Mouse (Mus musculus): ENCODE results near the gene Ldlr. TPM values are rescaled to one million over a fixed set of nuclear protein-coding genes. Genes with fewer than 3 reads are reported as not detected.
"Not testable (repeated sequence)": the region's sequence is repeated elsewhere in the genome, so short reads cannot be mapped to it uniquely, and the experiment has no call there.

Ldlr gene
- polyA plus RNA-seq, 1 experiment from 2014 or later = 23.8 TPM

DNA sequence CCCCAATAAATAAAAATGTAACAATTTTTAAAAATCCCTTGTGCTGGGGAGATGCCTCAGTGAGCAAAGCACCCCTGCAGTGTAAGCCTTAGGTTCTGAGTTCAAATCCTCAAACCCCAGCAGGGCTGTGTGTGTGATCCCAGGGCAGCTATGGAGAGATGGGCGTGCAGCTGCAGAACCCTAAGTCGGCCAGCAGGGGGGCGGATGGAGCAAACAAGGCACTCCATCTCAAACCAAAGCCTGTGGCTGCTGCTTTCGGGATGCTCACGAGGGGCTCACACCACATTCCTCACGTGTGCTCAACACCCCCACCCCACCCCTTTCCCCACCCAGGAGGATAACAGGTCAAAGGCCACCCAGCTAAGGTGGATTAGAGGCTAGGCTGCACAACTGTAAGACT lies 63.6 kb downstream of the Ldlr start:
- H3K9ac ChIP-seq (replicated peaks; ENCODE audit: low read depth, low read length) = no peak overlapping the region
- H3K4me2 ChIP-seq (replicated peaks; ENCODE audit: low read depth, low read length) = no peak overlapping the region
- no peaks in the 10 kb centered on the region for H3K27me3 ChIP-seq (ENCODE audit: control insufficient read depth, insufficient read depth, low read length)
- H3K4me3 ChIP-seq (ENCODE audit: low read depth, low read length) = no peak overlapping the region
- peaks cover 44% of the 10 kb centered on the region for H3K36me3 ChIP-seq (ENCODE audit: control insufficient read depth, insufficient read depth, low read length)
- H3K9me3 ChIP-seq (ENCODE audit: control insufficient read depth, low read depth, low read length) = no peaks in the 10 kb centered on the region
- 16% methylated on average over 6 of the region's 6 CpGs for WGBS
- peaks cover 4% of the 10 kb centered on the region; the same call in 1 of the 2 replicates for H3K4me1 ChIP-seq (ENCODE audit: control insufficient read depth, insufficient read depth, low read length)
- peak; percentile 64; the same call in 1 of the 2 replicates for ATAC-seq (ENCODE audit: insufficient number of reproducible peaks, insufficient read depth, low FRiP score, low read depth)
- no peak overlapping the region for H3K27ac ChIP-seq (ENCODE audit: low read length)

GRCm38 (mm10) chr9:21787654-21788053 lies 64.4 kb downstream of the Ldlr start:
- H3K4me2 ChIP-seq (replicated peaks; ENCODE audit: low read depth, low read length) = no peak overlapping the region
- no peak overlapping the region for H3K27ac ChIP-seq (ENCODE audit: low read length)
- H3K4me3 ChIP-seq (ENCODE audit: low read depth, low read length) = no peak overlapping the region
- H3K36me3 ChIP-seq (ENCODE audit: control insufficient read depth, insufficient read depth, low read length) = peaks cover 44% of the 10 kb centered on the region
- WGBS = 74% methylated on average over 5 of the region's 5 CpGs
- H3K9me3 ChIP-seq (ENCODE audit: control insufficient read depth, low read depth, low read length) = no peaks in the 10 kb centered on the region
- H3K9ac ChIP-seq (replicated peaks; ENCODE audit: low read depth, low read length) = no peak overlapping the region
- no peaks in the 10 kb centered on the region for H3K27me3 ChIP-seq (ENCODE audit: control insufficient read depth, insufficient read depth, low read length)
- peaks cover 11% of the 10 kb centered on the region for H3K4me1 ChIP-seq (ENCODE audit: control insufficient read depth, insufficient read depth, low read length)
- no peak for ATAC-seq (ENCODE audit: insufficient number of reproducible peaks, insufficient read depth, low FRiP score, low read depth)

GRCm38 (mm10) chr9:21788234-21788633 lies 65.0 kb downstream of the Ldlr start:
- H3K36me3 ChIP-seq (ENCODE audit: control insufficient read depth, insufficient read depth, low read length) = peaks cover 48% of the 10 kb centered on the region
- H3K27ac ChIP-seq (ENCODE audit: low read length) = no peak overlapping the region
- no peaks in the 10 kb centered on the region for H3K9me3 ChIP-seq (ENCODE audit: control insufficient read depth, low read depth, low read length)
- no peaks in the 10 kb centered on the region for H3K27me3 ChIP-seq (ENCODE audit: control insufficient read depth, insufficient read depth, low read length)
- H3K4me2 ChIP-seq (replicated peaks; ENCODE audit: low read depth, low read length) = no peak overlapping the region
- no peak overlapping the region for H3K4me3 ChIP-seq (ENCODE audit: low read depth, low read length)
- no peak for ATAC-seq (ENCODE audit: insufficient number of reproducible peaks, insufficient read depth, low FRiP score, low read depth)
- peaks cover 17% of the 10 kb centered on the region for H3K4me1 ChIP-seq (ENCODE audit: control insufficient read depth, insufficient read depth, low read length)
- no peak overlapping the region for H3K9ac ChIP-seq (replicated peaks; ENCODE audit: low read depth, low read length)
- 76% methylated on average over 9 of the region's 9 CpGs for WGBS

DNA sequence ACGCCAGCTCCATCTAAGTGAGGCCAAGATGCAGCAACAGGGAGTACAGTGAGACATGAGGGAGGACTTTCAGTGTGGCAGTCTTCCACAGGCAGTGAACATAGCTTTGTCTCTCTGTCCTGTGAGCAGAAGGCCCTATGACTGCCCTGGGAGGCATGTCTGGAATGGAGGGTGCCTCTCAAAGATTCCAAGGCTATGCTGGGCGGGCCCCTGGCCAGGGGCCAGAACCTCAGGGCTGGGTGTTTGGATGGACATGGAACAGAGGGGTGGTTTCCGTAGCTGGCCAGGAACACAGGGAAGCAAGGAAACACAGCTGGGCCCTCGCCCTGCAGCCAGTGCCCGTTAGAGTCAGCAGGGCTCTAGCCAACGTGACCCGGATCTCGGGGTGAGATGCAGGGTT lies 68.6 kb downstream of the Ldlr start:
- no peak overlapping the region for H3K4me3 ChIP-seq (ENCODE audit: low read depth, low read length)

GRCm38 (mm10) chr9:21792644-21793043 lies 69.4 kb downstream of the Ldlr start:
- H3K36me3 ChIP-seq (ENCODE audit: control insufficient read depth, insufficient read depth, low read length) = peaks cover 54% of the 10 kb centered on the region
- peaks cover 38% of the 10 kb centered on the region for H3K4me1 ChIP-seq (ENCODE audit: control insufficient read depth, insufficient read depth, low read length)
- H3K4me2 ChIP-seq (replicated peaks; ENCODE audit: low read depth, low read length) = peak overlapping the region; percentile 28; the same call in 1 of the 2 replicates
- H3K4me3 ChIP-seq (ENCODE audit: low read depth, low read length) = no peak overlapping the region
- 46% methylated on average over 8 of the region's 8 CpGs for WGBS
- H3K27ac ChIP-seq (ENCODE audit: low read length) = no peak overlapping the region
- ATAC-seq (ENCODE audit: insufficient number of reproducible peaks, insufficient read depth, low FRiP score, low read depth) = 0 out of 2 replicates have a peak, but pooled peaks have one; percentile 10
- H3K27me3 ChIP-seq (ENCODE audit: control insufficient read depth, insufficient read depth, low read length) = no peaks in the 10 kb centered on the region
- H3K9ac ChIP-seq (replicated peaks; ENCODE audit: low read depth, low read length) = no peak overlapping the region
- no peaks in the 10 kb centered on the region for H3K9me3 ChIP-seq (ENCODE audit: control insufficient read depth, low read depth, low read length)

More for the DNA sequence above, 68.6 kb downstream of the Ldlr start:
- no peak for ATAC-seq (ENCODE audit: insufficient number of reproducible peaks, insufficient read depth, low FRiP score, low read depth)
- Histone ChIP-seq H3K27ac (ENCODE audit: low read length) (no peak overlapping the region), H3K9me3 (ENCODE audit: control insufficient read depth, low read depth, low read length) (no peaks in the 10 kb centered on the region), H3K27me3 (ENCODE audit: control insufficient read depth, insufficient read depth, low read length) (no peaks in the 10 kb centered on the region), H3K4me1 (ENCODE audit: control insufficient read depth, insufficient read depth, low read length) (peaks cover 34% of the 10 kb centered on the region), H3K4me2 (replicated peaks; ENCODE audit: low read depth, low read length) (0 out of 2 replicates have a peak overlapping the region, but pooled peaks have one; percentile 3), H3K9ac (replicated peaks; ENCODE audit: low read depth, low read length) (no peak overlapping the region), H3K36me3 (ENCODE audit: control insufficient read depth, insufficient read depth, low read length) (peaks cover 58% of the 10 kb centered on the region)
- WGBS = 68% methylated on average over 8 of the region's 8 CpGs

DNA sequence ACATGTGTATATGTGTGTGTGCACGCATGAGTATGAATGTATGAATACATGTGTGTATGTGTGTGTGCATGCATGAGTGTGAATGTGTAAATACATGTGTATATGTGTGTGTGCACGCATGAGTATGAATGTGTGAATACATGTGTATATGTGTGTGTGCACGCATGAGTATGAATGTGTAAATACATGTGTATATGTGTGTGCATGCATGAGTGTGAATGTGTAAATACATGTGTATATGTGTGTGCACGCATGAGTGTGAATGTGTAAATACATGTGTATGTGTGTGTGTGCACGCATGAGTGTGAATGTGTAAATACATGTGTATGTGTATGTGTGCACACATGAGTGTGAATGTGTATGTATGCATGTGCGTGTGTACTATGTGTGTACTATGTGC lies 70.2 kb downstream of the Ldlr start:
- H3K4me2 ChIP-seq (replicated peaks; ENCODE audit: low read depth, low read length); H3K27ac ChIP-seq (ENCODE audit: low read length); ATAC-seq (ENCODE audit: insufficient number of reproducible peaks, insufficient read depth, low FRiP score, low read depth); H3K9me3 ChIP-seq (ENCODE audit: control insufficient read depth, low read depth, low read length); H3K27me3 ChIP-seq (ENCODE audit: control insufficient read depth, insufficient read depth, low read length); H3K9ac ChIP-seq (replicated peaks; ENCODE audit: low read depth, low read length); H3K4me3 ChIP-seq (ENCODE audit: low read depth, low read length): not testable (repeated sequence)
- Histone ChIP-seq H3K36me3 (ENCODE audit: control insufficient read depth, insufficient read depth, low read length) (peaks cover 49% of the 10 kb centered on the region), H3K4me1 (ENCODE audit: control insufficient read depth, insufficient read depth, low read length) (peaks cover 38% of the 10 kb centered on the region)
- WGBS = 96% methylated on average over 6 of the region's 6 CpGs

GRCm38 (mm10) chr9:21794344-21794834 lies 71.1 kb downstream of the Ldlr start:
- WGBS = 94% methylated on average over 18 of the region's 18 CpGs

GRCm38 (mm10) chr9:21794925-21795324 lies 71.6 kb downstream of the Ldlr start:
- no peak for ATAC-seq (ENCODE audit: insufficient number of reproducible peaks, insufficient read depth, low FRiP score, low read depth)
- H3K4me2 ChIP-seq (replicated peaks; ENCODE audit: low read depth, low read length) = no peak overlapping the region
- no peak overlapping the region for H3K27ac ChIP-seq (ENCODE audit: low read length)
- H3K4me1 ChIP-seq (ENCODE audit: control insufficient read depth, insufficient read depth, low read length) = peaks cover 42% of the 10 kb centered on the region
- H3K27me3 ChIP-seq (ENCODE audit: control insufficient read depth, insufficient read depth, low read length) = no peaks in the 10 kb centered on the region
- 89% methylated on average over 25 of the region's 25 CpGs for WGBS
- no peak overlapping the region for H3K9ac ChIP-seq (replicated peaks; ENCODE audit: low read depth, low read length)
- no peaks in the 10 kb centered on the region for H3K9me3 ChIP-seq (ENCODE audit: control insufficient read depth, low read depth, low read length)
- H3K36me3 ChIP-seq (ENCODE audit: control insufficient read depth, insufficient read depth, low read length) = peaks cover 39% of the 10 kb centered on the region
- H3K4me3 ChIP-seq (ENCODE audit: low read depth, low read length) = no peak overlapping the region

More at GRCm38 (mm10) chr9:21794344-21794834, 71.1 kb downstream of the Ldlr start:
- Histone ChIP-seq H3K4me1 (ENCODE audit: control insufficient read depth, insufficient read depth, low read length) (peaks cover 42% of the 10 kb centered on the region), H3K9me3 (ENCODE audit: control insufficient read depth, low read depth, low read length) (no peaks in the 10 kb centered on the region), H3K9ac (replicated peaks; ENCODE audit: low read depth, low read length) (no peak overlapping the region), H3K27ac (ENCODE audit: low read length) (no peak overlapping the region), H3K27me3 (ENCODE audit: control insufficient read depth, insufficient read depth, low read length) (no peaks in the 10 kb centered on the region), H3K4me2 (replicated peaks; ENCODE audit: low read depth, low read length) (no peak overlapping the region), H3K36me3 (ENCODE audit: control insufficient read depth, insufficient read depth, low read length) (peaks cover 41% of the 10 kb centered on the region), H3K4me3 (ENCODE audit: low read depth, low read length) (no peak overlapping the region)
- no peak for ATAC-seq (ENCODE audit: insufficient number of reproducible peaks, insufficient read depth, low FRiP score, low read depth)

- Histone ChIP-seq H3K9me3 (ENCODE audit: control insufficient read depth, low read depth, low read length) (no peaks in the 10 kb centered on the region), H3K4me1 (ENCODE audit: control insufficient read depth, insufficient read depth, low read length) (peaks cover 42% of the 10 kb centered on the region), H3K27ac (ENCODE audit: low read length) (0 out of 2 replicates have a peak overlapping the region, but pooled peaks have one; percentile 91), H3K27me3 (ENCODE audit: control insufficient read depth, insufficient read depth, low read length) (no peaks in the 10 kb centered on the region), H3K36me3 (ENCODE audit: control insufficient read depth, insufficient read depth, low read length) (peaks cover 34% of the 10 kb centered on the region), H3K4me2 (replicated peaks; ENCODE audit: low read depth, low read length) (peak overlapping the region; percentile 57), H3K9ac (replicated peaks; ENCODE audit: low read depth, low read length) (peak overlapping the region; percentile 26; the same call in 1 of the 2 replicates), H3K4me3 (ENCODE audit: low read depth, low read length) (peak overlapping the region; percentile 58; the same call in 1 of the 2 replicates)
- 74% methylated on average over 5 of the region's 5 CpGs for WGBS
- no peak for ATAC-seq (ENCODE audit: insufficient number of reproducible peaks, insufficient read depth, low FRiP score, low read depth)
Measured at GRCm38 (mm10) chr9:21795579-21795978, 72.3 kb downstream of the Ldlr start.
